Mouse (Mus musculus) liver, embryonic 14.5 days (tissue): ENCODE measurements around the gene Osbpl10.

Experiments
- CTCF ChIP-seq: IDR thresholded peaks from 2 replicates; pipeline ENCODE4 v1.5.1; 2016; ENCODE audit warnings: antibody characterized with exemption, low read depth, control low read depth
- EP300 ChIP-seq: IDR thresholded peaks from 2 replicates; pipeline ENCODE4 v1.6.1; 2016; ENCODE audit warnings: antibody characterized with exemption, low read depth

- TF ChIP-seq CTCF (no peak), EP300 (no peak)
Observed at GRCm38 (mm10) chr9:115032786-115033185, 54.4 kb downstream of the Osbpl10 start.
